Mouse (Mus musculus): ENCODE data around the gene Osbpl2.

Osbpl2 gene

GRCm38 (mm10) chr2:180104659-180105377 lies 14.3 kb upstream of the Osbpl2 start:
- DNase-seq (ENCODE audit: low spot score in 2 of 2) = no peak

- DNase-seq (ENCODE audit: low spot score in 2 of 2) = no peak
These were observed 13.5 kb upstream of the Osbpl2 start for GRCm38 (mm10) chr2:180105441-180106190.

GRCm38 (mm10) chr2:180107081-180107480 lies 12.0 kb upstream of the Osbpl2 start:
- no peak for DNase-seq (ENCODE audit: low spot score in 2 of 2)

GRCm38 (mm10) chr2:180108285-180108684 lies 10.8 kb upstream of the Osbpl2 start:
- DNase-seq (ENCODE audit: low spot score in 2 of 2) = no peak

GRCm38 (mm10) chr2:180113909-180114890 lies 4.9 kb upstream of the Osbpl2 start:
- DNase-seq (ENCODE audit: low spot score in 2 of 2) = no peak

- DNase-seq (ENCODE audit: low spot score in 2 of 2) = no peak
These were observed 3.8 kb upstream of the Osbpl2 start for GRCm38 (mm10) chr2:180115279-180115678.

GRCm38 (mm10) chr2:180116081-180116493 lies 3.0 kb upstream of the Osbpl2 start:
- DNase-seq (ENCODE audit: low spot score in 2 of 2) = no peak

- DNase-seq (ENCODE audit: low spot score in 2 of 2) = no peak
These were observed 2.2 kb upstream of the Osbpl2 start for GRCm38 (mm10) chr2:180116741-180117484.

GRCm38 (mm10) chr2:180117485-180118194 lies 1.5 kb upstream of the Osbpl2 start:
- no peak for DNase-seq (ENCODE audit: low spot score in 2 of 2)

- DNase-seq (ENCODE audit: low spot score in 2 of 2) = peak in 1 of 2 experiments; percentile 58
These were observed 559 bp downstream of the Osbpl2 start for GRCm38 (mm10) chr2:180119439-180120291.

- no peak for DNase-seq (ENCODE audit: low spot score in 2 of 2)
These were observed 1.2 kb downstream of the Osbpl2 start for GRCm38 (mm10) chr2:180120292-180120761.

- DNase-seq (ENCODE audit: low spot score in 2 of 2) = no peak
These were observed 5.1 kb downstream of the Osbpl2 start for GRCm38 (mm10) chr2:180124192-180124591.

GRCm38 (mm10) chr2:180126195-180126594 lies 7.1 kb downstream of the Osbpl2 start:
- no peak for DNase-seq (ENCODE audit: low spot score in 2 of 2)

- DNase-seq (ENCODE audit: low spot score in 2 of 2) = no peak
These were observed 8.6 kb downstream of the Osbpl2 start for GRCm38 (mm10) chr2:180127675-180128074.

GRCm38 (mm10) chr2:180133231-180133630 lies 14.1 kb downstream of the Osbpl2 start:
- DNase-seq (ENCODE audit: low spot score in 2 of 2) = no peak

- no peak for DNase-seq (ENCODE audit: low spot score in 2 of 2)
These were observed 14.8 kb downstream of the Osbpl2 start for GRCm38 (mm10) chr2:180133911-180134310.

- no peak for DNase-seq (ENCODE audit: low spot score in 2 of 2)
These were observed 16.3 kb downstream of the Osbpl2 start for GRCm38 (mm10) chr2:180135414-180135813.

- no peak for DNase-seq (ENCODE audit: low spot score in 2 of 2)
These were observed 27.0 kb downstream of the Osbpl2 start for GRCm38 (mm10) chr2:180146091-180146490.

GRCm38 (mm10) chr2:180147379-180147778 lies 28.3 kb downstream of the Osbpl2 start:
- no peak for DNase-seq (ENCODE audit: low spot score in 2 of 2)
